Mouse (Mus musculus) cerebellum, adult 11 months (tissue): ENCODE results near the gene Cfap70.
A peak's percentile ranks its signal among the peaks of the same experiment; 100 is the strongest.

Source experiments
- DNase-seq: peaks from one replicate; pipeline ENCODE4 v3.0.0; 2022

Cfap70 gene

DNA sequence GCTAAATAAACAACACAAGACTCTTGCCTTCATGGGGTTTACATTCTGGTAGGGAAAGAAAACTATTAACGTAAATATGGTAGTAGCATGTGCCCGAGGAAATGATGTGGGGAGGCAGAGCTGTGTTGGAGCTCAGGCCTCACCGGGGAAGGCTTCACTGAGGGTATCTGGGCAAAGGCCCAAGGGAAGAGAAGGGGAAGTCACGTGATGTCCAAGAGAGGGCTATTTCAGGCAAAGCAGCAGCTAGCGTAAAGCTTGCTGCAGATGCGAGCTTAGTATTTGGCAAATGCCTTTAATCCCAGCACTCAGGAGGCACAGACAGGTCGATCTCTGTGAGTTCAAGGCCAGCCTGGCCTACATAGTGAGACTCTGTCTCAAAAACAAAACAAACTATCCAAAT, 29.8 kb downstream of the Cfap70 start:
- DNase-seq: no peak

DNA sequence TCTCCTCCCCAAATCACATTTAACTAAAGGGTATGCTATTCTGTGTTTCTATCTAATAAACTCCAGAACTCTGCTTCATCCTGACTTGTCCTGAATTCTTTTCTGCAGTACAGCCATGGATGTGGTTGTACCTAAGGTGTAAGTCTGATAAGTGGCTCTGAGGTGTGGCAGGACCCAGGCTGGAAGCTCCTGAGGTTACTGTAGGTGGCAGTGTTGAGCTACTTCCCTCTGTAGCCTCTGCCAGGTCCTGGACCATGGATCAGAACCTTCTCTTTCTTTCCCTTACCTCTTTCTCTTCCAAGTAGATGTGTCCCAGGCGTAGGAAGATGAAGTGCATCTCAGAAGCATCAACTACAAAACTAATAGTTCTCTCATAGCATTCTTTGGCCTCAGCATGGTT, 52.0 kb downstream of the Cfap70 start:
- no peak for DNase-seq

DNA sequence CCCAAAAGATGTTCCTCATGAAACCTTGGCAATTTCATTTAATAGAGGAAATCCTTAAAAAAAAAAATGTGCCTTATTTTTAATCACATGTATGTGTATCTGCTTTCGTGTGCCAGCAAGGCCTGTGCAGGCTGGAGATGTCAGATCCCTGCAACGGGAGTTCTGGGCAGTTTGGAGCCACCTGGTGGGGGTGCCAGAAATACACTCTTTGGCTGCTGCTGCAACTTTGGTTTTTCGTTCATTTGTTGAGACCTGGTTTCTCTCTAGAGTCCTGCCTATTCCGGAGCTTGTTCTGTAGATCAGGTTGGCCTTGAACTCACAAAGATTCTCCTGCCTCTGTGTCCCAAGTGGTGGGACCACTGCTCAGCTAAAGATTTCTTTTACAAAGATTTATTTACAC, 53.2 kb downstream of the Cfap70 start:
- no peak for DNase-seq

DNA sequence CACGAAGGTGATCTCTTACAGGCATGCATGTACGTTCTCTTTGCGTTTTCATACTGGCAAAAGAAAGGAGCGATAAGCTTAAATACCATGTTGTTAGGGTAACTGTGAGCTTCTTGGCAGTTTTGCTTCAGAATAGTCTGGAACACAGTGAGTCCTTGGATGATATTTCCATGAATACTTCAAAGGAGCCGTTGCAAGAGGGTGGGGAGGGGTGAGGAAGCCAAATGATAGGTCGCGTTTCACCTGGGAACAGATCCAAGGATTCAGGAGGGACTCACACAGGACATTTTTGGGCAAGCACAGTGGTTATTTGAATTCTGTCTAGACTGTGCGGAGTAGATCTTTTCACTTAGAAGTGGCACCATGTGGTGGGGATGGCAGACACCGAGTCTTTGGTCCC, 54.8 kb downstream of the Cfap70 start:
- no peak for DNase-seq

DNA sequence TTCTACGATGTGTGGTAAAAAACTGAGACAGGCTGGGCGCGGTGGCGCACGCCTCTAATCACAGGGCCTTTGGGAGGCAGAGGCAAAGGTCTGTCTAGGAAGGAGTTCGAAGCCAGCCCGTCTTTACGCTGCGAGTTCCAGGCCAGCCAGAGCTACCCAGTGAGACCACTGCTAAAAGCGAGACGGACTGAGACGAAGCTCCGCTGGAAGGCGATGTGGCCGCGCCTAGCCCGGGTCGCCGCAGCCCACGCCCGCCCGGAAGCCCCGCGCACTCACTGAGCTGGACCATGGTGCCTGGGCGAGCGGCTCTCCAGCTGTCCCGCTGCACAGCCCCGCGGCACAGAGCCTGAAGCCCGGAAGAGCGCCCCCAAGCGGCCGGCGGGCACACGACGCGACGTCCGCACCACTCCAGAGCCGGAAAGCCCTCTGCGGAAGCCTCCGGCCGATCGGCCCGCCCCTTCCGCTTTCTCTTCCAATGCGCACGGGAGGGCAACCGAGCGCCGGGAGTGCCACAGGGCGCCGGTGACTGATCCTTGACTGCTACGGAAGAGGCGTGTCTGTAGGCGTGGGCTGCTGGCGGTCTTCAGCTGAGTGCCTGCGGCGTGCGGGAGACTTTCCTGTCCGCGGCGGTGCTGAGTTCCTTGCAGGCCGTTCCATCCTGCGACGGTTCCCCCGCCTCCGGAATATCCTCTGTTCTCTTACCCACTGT, 58.7 kb downstream of the Cfap70 start, which contains the start of gene Mrps16:
Gene Mrps16 (minus strand): TSS at position 430 of the 709 bp plus-strand sequence.
- peak; percentile 95 for DNase-seq

DNA sequence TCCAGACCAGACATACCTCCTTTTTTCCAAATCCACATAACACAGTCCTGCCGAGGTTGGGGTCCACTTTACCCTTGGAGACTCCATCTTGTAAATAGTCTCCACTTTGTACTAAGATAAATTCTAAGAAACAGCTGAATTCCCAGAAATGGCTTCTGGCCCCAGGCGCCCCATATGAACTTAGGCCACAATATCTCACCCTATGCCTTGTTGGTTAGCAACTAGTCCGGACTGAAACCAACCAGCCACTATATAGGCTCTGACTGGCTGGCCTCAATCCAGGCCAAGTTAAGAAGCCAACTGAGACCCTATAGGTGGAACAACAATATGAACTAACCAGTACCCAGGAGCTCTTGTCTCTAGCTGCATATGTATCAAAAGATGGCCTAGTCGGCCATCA, 59.7 kb downstream of the Cfap70 start:
- no peak for DNase-seq

DNA sequence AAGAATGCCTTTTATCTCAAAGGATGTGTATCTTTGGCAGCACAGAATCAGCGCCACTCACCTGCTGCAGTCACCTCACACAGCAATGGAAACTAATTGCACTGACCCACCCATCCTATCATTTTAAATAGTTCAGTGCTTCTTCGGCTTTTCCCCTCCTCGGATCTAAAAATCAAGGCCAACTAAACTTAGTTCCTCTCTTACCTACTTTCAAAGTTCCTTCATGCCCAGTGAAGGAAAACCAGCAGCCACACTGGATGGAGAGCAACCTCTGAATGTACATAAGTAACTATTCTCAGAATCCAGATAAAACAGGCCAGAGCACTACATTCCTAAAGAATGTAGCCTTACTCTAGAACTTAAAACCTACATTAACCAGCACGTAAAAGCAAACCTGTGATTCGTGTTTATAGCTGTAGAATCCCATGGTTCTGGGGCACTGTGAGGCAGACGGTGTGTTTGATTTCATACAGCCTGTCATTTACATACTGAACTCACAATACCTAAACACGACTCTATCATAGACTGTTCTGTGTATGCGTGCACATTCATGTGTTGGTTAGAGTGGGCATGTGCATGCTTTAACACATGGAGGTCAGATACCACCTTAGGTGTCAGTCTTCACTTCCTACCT, 62.5 kb downstream of the Cfap70 start:
- DNase-seq: no peak

DNA sequence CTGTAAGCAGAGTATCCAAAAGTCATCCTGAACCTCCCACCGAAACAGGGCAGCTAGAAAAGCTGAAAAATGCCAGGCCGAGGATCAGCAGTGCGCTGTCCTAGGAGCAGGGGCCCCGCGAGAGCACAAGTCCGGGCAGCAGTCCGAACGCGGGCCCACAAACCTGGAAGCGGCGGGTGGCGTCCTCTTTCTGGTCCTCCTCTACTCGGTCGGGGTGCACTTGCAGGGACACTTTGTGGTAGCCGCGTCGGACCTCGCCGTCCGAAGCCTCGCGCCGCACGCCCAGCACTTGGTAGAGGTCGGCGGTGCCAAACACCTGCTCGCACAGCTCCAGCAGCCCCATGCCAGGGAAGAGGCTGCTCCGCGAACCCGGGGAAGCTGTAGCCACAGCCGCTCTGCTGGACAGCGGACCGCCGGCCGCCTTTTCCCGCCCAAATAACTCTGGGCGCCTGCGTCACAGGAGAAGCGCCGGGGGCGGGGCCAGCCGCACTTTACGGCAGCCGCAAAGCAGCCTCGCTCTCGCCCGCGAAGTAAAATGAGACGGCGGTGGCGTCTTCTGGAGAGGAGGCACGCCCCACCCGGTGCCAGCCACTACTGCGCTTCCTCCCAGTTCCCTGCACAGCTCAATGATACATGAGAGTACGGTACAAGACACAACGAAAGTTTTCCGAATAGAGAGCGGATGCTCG, 63.4 kb downstream of the Cfap70 start, which contains the start of gene Dnajc9:
Gene Dnajc9 (minus strand): TSS at position 470 of the 689 bp plus-strand sequence.
- DNase-seq: peak; percentile 92

DNA sequence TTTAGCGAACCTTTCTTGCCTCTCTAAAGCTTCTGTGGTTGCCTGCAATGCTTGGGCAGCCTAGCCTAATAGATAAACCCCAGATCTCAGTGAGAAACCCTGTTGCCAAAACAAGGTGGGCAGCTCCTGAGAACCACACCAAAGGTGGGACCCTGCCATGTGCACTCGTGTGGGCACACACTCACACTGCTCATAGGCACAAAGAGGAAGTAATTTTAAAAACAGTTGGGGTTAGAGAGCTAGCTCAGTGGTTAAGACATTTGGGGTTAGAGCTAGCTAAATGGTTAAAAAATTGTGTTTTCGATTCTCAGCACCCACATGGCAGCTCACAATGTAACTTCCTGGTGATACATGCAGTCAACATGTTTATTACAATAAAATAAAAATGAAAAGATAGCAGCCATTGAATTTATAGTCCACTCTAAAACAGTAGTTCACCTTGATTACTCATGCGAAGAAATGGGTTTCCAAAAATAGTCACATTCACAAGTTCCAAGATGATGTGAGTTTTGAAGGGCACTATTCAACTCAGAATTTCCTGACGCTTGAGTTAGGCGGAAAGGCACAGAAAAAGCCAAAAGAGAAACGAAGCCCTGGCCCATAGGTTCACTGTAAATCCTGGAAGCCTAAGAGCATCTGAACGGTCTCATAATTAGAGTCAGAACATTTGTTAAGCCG, 72.1 kb downstream of the Cfap70 start:
- DNase-seq: no peak

DNA sequence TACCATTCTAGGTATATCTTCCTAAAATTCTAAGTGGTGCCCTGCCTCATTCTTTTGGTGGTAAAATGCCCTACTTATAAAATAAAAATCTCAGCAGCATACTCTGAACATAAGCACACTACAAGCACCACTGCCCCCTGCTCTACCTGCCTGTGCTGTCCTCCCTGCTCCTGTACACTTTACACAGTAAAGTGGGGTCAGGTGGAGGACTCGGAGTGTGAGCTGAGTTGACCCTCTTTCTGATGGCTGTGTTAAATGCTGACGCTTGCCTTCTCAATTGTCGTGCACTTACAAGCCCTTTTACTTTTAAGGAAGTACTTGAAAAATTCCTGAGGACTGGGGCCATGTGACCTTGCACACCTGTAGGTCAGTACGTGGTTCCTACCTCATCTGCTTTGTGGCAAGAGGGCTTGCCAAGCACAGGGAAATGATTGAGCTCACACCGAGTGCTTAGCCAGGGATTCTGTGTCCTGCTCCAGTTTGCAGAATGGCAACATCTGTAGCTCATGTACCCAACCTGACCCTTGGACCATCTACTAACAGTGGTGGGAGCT, 72.9 kb downstream of the Cfap70 start:
- DNase-seq: no peak

DNA sequence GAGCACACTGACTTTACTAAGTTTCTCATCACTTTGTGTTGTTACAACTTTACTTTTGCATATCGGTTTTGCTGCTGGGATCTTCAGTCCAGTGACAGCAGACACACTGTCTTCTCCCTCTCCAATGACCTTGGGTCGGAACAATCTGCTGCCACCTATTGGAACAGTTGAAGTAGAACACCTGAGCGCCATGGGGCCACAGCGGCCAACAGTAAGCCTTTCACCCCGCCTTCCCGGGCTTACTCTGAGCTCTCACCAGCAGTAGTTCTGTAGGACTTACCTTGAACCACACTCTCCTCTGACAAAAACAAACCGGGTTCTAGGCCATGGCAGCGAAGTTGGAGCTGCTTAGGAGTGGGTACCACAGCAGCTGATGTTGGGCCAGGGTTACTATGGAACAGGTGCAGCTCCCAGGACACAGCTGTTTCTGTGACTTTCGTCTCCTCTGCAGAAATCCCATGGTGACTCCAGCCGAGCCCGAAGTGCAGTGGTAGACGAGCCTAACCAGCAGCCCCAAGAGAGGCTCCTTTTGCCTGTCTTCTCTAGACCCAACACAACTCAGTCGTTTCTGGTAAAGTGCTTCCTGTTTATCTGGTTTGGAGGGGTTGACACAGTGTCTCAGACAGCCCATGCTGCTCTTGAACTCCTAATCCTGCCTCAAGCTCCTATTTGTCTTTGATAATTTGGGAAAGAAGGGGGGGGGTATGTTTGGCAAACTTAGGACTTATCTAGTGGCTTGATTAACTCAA, 73.5 kb downstream of the Cfap70 start:
- no peak for DNase-seq

DNA sequence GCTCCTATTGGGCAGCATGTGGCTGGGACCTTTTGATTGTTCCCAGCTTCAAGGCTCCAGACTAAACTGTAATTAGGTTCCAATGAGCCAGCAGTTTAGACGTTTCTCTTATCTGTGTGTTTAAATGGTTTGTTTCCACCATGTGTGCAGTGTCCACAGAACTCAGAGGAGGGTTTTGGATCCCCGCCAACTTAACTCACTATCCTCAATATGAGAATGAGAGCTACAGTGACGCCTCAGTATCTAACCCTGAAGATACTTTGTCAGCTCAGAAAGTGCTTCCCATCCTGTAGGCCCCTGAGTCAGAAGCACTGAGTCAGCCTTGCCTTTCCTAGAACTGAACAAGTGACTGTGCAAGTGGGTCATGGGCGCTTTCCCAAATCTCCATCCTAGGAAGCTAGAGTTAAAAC, 74.9 kb downstream of the Cfap70 start:
- no peak for DNase-seq

DNA sequence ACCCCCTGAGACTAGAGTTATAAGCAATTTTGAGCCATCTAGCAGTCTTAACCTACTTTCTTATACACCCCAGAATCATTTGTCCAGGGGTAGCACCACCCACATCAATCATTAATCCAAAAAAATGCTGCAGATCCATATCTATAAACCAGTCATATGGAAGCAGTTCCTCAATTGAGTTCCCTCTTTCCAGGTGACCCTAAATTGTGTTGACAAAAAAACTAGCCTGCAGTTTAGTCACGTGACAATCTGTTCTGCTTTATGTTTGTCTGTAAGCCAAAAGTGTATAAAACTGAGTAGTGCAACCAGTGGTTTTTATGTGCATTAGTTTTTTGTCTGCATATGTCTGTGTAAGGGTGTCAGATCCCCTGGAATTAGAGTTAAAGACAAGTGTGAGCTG, 80.2 kb downstream of the Cfap70 start:
- no peak for DNase-seq

DNA sequence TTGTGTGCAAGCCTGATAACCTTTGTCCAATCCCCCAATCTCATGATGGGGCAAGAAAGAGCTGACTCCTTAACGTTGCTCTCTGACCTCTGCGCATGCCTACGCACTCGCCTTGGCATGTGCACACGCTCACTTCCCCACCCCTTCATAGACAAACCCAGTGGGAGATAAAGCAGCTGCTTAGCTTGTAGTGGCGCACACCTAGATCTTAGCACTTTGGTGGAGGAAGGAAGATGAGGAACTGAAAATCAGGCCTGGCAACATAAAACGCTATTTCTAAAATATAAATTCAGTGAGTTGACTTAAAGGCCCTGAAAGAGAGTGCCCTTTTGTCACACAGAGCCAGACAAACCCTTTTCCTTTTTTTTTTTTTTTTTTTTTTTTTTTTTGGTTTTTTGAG, 81.2 kb downstream of the Cfap70 start:
- no peak for DNase-seq

DNA sequence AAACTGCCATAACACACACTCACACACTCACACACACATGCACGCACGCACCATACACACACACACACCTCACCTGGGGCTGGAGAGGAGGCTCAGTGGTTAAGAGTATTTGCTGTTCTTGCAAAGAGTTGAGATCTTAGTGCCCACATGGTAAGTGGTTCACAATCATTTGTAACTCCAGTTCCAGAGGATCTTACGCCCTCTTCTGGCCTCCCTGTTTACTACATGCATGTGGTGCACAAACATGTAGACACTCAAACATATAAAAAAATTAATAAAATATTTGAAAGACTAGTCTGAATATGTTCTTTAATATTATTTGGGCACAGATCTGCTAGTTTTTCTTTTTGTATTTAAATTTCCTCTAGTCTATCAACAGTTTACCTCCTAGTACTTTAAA, 83.8 kb downstream of the Cfap70 start:
- no peak for DNase-seq

DNA sequence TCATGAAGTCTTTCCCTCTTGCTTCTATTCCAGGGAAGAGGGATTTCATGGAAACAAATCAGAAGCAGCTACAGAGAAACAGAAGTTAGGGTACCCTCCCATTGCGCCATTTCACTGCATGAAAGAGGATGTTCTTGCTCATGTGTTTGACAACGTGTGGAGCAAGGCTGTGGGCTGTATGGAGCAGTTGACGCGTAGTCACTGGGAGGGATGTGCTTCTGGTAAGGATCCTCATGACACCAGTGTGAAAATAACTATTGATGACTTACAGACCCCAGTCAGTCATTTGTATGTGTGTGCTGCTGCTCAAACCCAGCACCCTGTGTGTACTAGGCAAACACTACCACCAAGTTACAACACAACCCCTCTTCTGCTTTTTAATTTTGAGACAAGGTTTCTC, 88.8 kb downstream of the Cfap70 start:
- DNase-seq: no peak

DNA sequence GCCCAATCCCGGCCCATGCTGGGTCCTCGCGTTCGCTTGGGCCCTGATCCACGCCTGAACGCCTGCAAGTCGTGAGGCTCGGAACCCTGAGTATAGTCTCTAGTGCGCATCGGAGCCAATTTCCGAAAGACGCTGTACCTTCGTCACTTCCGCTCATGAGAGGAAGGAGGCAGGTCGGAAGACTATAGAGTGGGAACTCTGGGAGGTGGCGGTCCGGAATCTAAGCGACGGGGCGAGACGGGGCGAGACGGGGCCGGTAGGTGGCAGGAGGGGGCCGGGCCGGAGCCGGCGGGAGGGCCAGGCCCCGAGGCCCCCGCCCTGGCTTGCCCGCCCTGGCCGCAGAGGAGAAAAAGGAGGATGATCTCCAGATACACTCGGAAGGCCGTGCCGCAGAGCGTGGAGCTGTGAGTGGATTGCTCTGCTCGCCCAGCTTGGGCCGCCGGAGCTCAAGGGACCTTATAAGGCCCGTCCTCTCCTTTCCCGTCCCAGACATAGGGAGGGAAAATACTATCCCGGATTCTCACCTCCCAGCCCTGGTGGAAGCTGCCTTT, 104.0 kb downstream of the Cfap70 start, which contains the start of the genes Ecd and Fam149b:
Gene Ecd (minus strand): TSS at position 131 of the 551 bp plus-strand sequence.
Gene Fam149b (plus strand): TSS at position 172 of the 551 bp plus-strand sequence.
- peak; percentile 88 for DNase-seq

DNA sequence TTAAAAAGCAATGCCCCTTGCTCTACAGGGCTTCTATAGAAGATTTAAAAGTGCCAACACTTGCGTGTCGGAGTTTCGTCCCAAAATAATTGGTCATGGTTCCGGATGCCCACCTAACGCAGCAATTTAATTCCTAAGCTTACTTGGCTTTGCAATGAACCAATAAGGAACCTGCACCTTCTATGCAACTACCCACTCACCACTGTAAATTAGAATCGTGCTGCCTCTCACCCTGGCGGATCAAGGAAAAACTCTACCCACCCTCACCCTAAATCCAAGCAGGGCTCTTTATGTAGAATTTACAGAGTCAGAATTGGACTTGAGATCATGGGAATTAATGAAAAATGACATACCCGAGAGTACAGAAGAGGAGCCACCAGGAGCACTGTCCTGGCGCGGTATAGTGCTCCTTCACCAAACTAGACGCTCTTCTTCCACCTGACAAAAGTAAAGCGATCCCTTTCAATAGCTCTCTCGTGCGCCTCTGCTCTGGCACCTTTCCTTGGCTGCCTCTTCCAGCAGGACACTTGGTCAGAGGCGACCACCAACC, 104.5 kb downstream of the Cfap70 start:
- no peak for DNase-seq

DNA sequence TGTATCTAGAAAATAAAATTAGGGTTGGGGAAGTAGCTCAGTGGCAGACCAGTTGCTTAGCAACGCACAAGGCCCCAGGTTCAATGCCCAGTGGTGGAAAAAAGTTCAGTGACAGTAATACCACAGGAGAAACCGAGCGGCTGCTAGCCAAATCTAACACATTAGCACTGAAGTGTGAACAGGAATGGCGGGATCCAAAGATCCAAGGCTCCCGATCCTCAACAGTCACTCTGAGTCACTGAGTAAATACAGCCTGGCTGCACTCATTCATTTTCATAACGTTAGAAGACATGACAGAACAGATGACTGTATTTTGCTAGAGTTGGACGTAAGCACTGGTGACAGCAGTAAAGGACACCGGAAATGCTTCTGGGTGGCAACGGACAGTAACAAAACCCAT, 106.1 kb downstream of the Cfap70 start:
- no peak for DNase-seq
